Mouse (Mus musculus): Measurements from ENCODE around the gene Tmbim7.

- TF ChIP-seq GATA1 (IDR thresholded peaks at IDR 0.05; ENCODE audit: borderline replicate concordance, low read length): no peak
- no peak for TF ChIP-seq FLI1 (IDR thresholded peaks at IDR 0.05; ENCODE audit: low read length)
Measured at GRCm38 (mm10) chr5:3630055-3630454, 20.9 kb upstream of the Tmbim7 start.

Measured in megakaryocyte, embryonic 14.5 days (primary cell).